ENCODE assay signal across 33 mouse cellular contexts in genomic region chr14:54321556-54322376, GRCm38 (mm10). TPM values are rescaled to one million over a fixed set of nuclear protein-coding genes. Genes with fewer than 3 reads are reported as not detected.
DNase-seq lines count a peak whose midpoint lies in the region; ATAC-seq and TF ChIP-seq lines count a peak whose summit lies in the region.
"Had no signal": no experiment of that assay in that cellular context is flagged by ENCODE, and none has a peak within 500 bp of the region (broad histone marks: within the 10 kb centered on the region; RNA-seq: fewer than 3 reads in every experiment).

No protein-coding gene starts in this region.

- no peak for TF ChIP-seq CTCF in testis, adult 2 months (IDR thresholded peaks at IDR 0.05; ENCODE audit: control insufficient read depth, insufficient read depth, insufficient replicate concordance, low read depth, low read length)

- H3K9me3 ChIP-seq in forebrain, embryonic 10.5 days, result peaks cover 11% of the 10 kb centered on the region; the same call in 1 of the 2 replicates
- no peaks in the 10 kb centered on the region for H3K9me3 ChIP-seq in forebrain, embryonic 14.5 days (replicated peaks; ENCODE audit: control insufficient read depth, low read length)
- H3K9me3 ChIP-seq: intestine, embryonic 15.5 days; liver, embryonic 12.5 days; megakaryocyte, embryonic 14.5 days; midbrain, embryonic 15.5 days had no signal

- H3K4me3 ChIP-seq in forebrain, embryonic 10.5 days, result no peak overlapping the region
- H3K4me3 ChIP-seq in forebrain, embryonic 14.5 days (ENCODE audit: low read depth, low read length), result no peak overlapping the region
- H3K4me3 ChIP-seq in testis, adult 2 months (ENCODE audit: control insufficient read depth, low read depth, low read length), result peak overlapping the region; percentile 55
- H3K4me3 ChIP-seq: heart, adult 2 months; intestine, embryonic 15.5 days; layer of hippocampus, adult 2 months; limb, embryonic 13.5 days; liver, embryonic 12.5 days; megakaryocyte, embryonic 14.5 days; midbrain, embryonic 15.5 days; neural tube, embryonic 12.5 days had no signal

- H3K27ac ChIP-seq in forebrain, embryonic 10.5 days, result 0 out of 2 replicates have a peak overlapping the region, but pooled peaks have one; percentile 30
- H3K27ac ChIP-seq in forebrain, embryonic 14.5 days (ENCODE audit: low read depth, low read length), result no peak overlapping the region
- peak overlapping the region; percentile 54 for H3K27ac ChIP-seq in testis, adult 2 months (ENCODE audit: control insufficient read depth, insufficient read depth, low read depth, low read length)
- H3K27ac ChIP-seq: heart, adult 2 months; intestine, embryonic 15.5 days; layer of hippocampus, adult 2 months; limb, embryonic 13.5 days; liver, embryonic 12.5 days; midbrain, embryonic 15.5 days; neural tube, embryonic 12.5 days had no signal

- H3K36me3 ChIP-seq in forebrain, embryonic 10.5 days (replicated peaks), result no peaks in the 10 kb centered on the region
- H3K36me3 ChIP-seq in forebrain, embryonic 14.5 days (ENCODE audit: control insufficient read depth, insufficient read depth, low read length), result no peaks in the 10 kb centered on the region
- no peaks in the 10 kb centered on the region for H3K36me3 ChIP-seq in testis, adult 2 months (ENCODE audit: control insufficient read depth, insufficient read depth, low read length)
- H3K36me3 ChIP-seq: intestine, embryonic 15.5 days; limb, embryonic 13.5 days; liver, embryonic 12.5 days; midbrain, embryonic 15.5 days; neural tube, embryonic 12.5 days had no signal

- no peak for ATAC-seq in forebrain, embryonic 14.5 days
- ATAC-seq: hindbrain, embryonic 16.5 days; intestine, embryonic 15.5 days; liver, embryonic 12.5 days; midbrain, embryonic 15.5 days had no signal

- WGBS in forebrain, embryonic 10.5 days, result 76% methylated on average over 18 of the region's 18 CpGs
- WGBS in forebrain, embryonic 14.5 days, result 74% methylated on average over 18 of the region's 18 CpGs

- no peak overlapping the region for H3K4me2 ChIP-seq in forebrain, embryonic 14.5 days (ENCODE audit: low read length)
- H3K4me2 ChIP-seq: intestine, embryonic 15.5 days; limb, embryonic 13.5 days; liver, embryonic 12.5 days; midbrain, embryonic 15.5 days; neural tube, embryonic 12.5 days had no signal

- no peak for DNase-seq in forebrain, embryonic 10.5 days (ENCODE audit: extremely low spot score, low spot score)
- no peak for DNase-seq in forebrain, embryonic 14.5 days (ENCODE audit: low spot score)
- no peak for DNase-seq in testis, postnatal 10 days (ENCODE audit: low spot score)
- peak; percentile 20 for DNase-seq in adrenal gland, postnatal 14 days
- no peak for DNase-seq in cerebellum, postnatal 14 days
- no peak for DNase-seq in kidney, postnatal 4 days
- DNase-seq: cerebellum, adult 11-12 months; cerebellum, postnatal 10 days; gastrocnemius, postnatal 25 days; heart, adult 2 months; heart, postnatal 4 days; kidney, adult 8-10 months; kidney, postnatal 14 days; layer of hippocampus, postnatal 36 days; lung, adult 2 months; right cerebral cortex, postnatal 14 days; spleen, adult 18-20 months; thymus, adult 18-20 months; thymus, postnatal 4 days had no signal

- H3K27me3 ChIP-seq in forebrain, embryonic 10.5 days (ENCODE audit: poor library complexity, severe bottlenecking), result no peaks in the 10 kb centered on the region
- no peaks in the 10 kb centered on the region for H3K27me3 ChIP-seq in forebrain, embryonic 14.5 days (replicated peaks; ENCODE audit: control insufficient read depth, insufficient read depth, low read length)
- H3K27me3 ChIP-seq in testis, adult 2 months (ENCODE audit: control insufficient read depth, insufficient read depth, low read length), result no peaks in the 10 kb centered on the region
- H3K27me3 ChIP-seq: intestine, embryonic 15.5 days; limb, embryonic 13.5 days; midbrain, embryonic 15.5 days; neural tube, embryonic 12.5 days had no signal

- peaks cover 5% of the 10 kb centered on the region; the same call in 1 of the 2 replicates for H3K4me1 ChIP-seq in forebrain, embryonic 10.5 days
- no peaks in the 10 kb centered on the region for H3K4me1 ChIP-seq in forebrain, embryonic 14.5 days (ENCODE audit: control insufficient read depth, insufficient read depth, low read length)
- no peaks in the 10 kb centered on the region for H3K4me1 ChIP-seq in testis, adult 2 months (ENCODE audit: control insufficient read depth, insufficient read depth, low read length)
- H3K4me1 ChIP-seq: intestine, embryonic 15.5 days; limb, embryonic 13.5 days; liver, embryonic 12.5 days; megakaryocyte, embryonic 14.5 days; midbrain, embryonic 15.5 days; neural tube, embryonic 12.5 days had no signal

- H3K9ac ChIP-seq in forebrain, embryonic 14.5 days (ENCODE audit: low read length), result no peak overlapping the region
- H3K9ac ChIP-seq: intestine, embryonic 15.5 days; limb, embryonic 13.5 days; liver, embryonic 12.5 days; midbrain, embryonic 15.5 days; neural tube, embryonic 12.5 days had no signal

- no peak for TF ChIP-seq POLR2A in testis, adult 2 months (IDR thresholded peaks at IDR 0.05; ENCODE audit: control insufficient read depth, low read depth, low read length)

RNA-seq across cellular contexts. Expression of gene Olfr49, which starts 37.0 kb away (rescaled TPM):
- polyA plus RNA-seq in forebrain, embryonic 10.5 days (2016; fragmentation: Nextera tagmentation; extraction: Ambion mirVana), result not detected in 2 replicates
- polyA plus RNA-seq in forebrain, embryonic 14.5 days (2014; fragmentation: Nextera tagmentation; extraction: Ambion mirVana), result not detected in 2 replicates
- polyA plus RNA-seq in testis, adult 2 months (2012; rRNA removed), result not detected in 2 replicates
- not detected in 2 replicates for total RNA-seq in adrenal gland, postnatal 14 days (2021)
- total RNA-seq: ES-E14; gastrocnemius, postnatal 25 days; heart, adult 2 months; heart, postnatal 4 days; layer of hippocampus, adult 2 months; layer of hippocampus, postnatal 36 days; left cerebral cortex, postnatal 14 days had no signal
- polyA plus RNA-seq: embryonic facial prominence, embryonic 11.5 days; forebrain, embryonic 11.5 days; heart, adult 2 months; heart, embryonic 16.5 days; hindbrain, embryonic 16.5 days; intestine, embryonic 15.5 days; limb, embryonic 13.5 days; liver, embryonic 12.5 days; lung, adult 2 months; midbrain, embryonic 15.5 days; neural tube, embryonic 12.5 days had no signal

RNA-seq across cellular contexts. Expression of gene Oxa1l, which starts 38.9 kb away (rescaled TPM):
- 55.2 and 59.0 TPM in 2 replicates for polyA plus RNA-seq in forebrain, embryonic 10.5 days (2016; fragmentation: Nextera tagmentation; extraction: Ambion mirVana)
- polyA plus RNA-seq in forebrain, embryonic 14.5 days (2014; fragmentation: Nextera tagmentation; extraction: Ambion mirVana), result 47.8 and 59.0 TPM in 2 replicates
- polyA plus RNA-seq in testis, adult 2 months (2012; rRNA removed), result 28.0 and 28.6 TPM in 2 replicates
- 126 and 161 TPM in 2 replicates for total RNA-seq in adrenal gland, postnatal 14 days (2021)
